Mouse (Mus musculus) thymus, adult 2 months (tissue): ENCODE results near the gene Optc.

Experiments
- CTCF ChIP-seq: fragments of 200-500 bp; IDR thresholded peaks from 2 replicates; pipeline ENCODE4 v1.5.1; 2012; ENCODE audit warnings: mild to moderate bottlenecking, control low read depth, low read length, moderate library complexity, borderline replicate concordance; ENCODE audit not compliant: control insufficient read depth, poor library complexity, insufficient read depth; ENCODE audit errors: extremely low read depth
- POLR2A ChIP-seq: fragments of 200-500 bp; IDR thresholded peaks from 2 replicates; pipeline ENCODE4 v1.6.1; 2012; ENCODE audit warnings: mild to moderate bottlenecking, low read length, control low read depth, moderate library complexity; ENCODE audit not compliant: control insufficient read depth, poor library complexity, insufficient read depth; ENCODE audit errors: extremely low read depth

- TF ChIP-seq POLR2A (no peak), CTCF (no peak)
Measured at GRCm38 (mm10) chr1:133854421-133855273, 53.2 kb downstream of the Optc start.
